Mouse (Mus musculus) left cerebral cortex, adult 2 months (tissue): ENCODE data around the gene Nlrc5. TPM values are rescaled to one million over a fixed set of nuclear protein-coding genes. Genes with fewer than 3 reads are reported as not detected.
A peak's percentile ranks its signal among the peaks of the same experiment; 100 is the strongest.
"Not testable (repeated sequence)": the region's sequence is repeated elsewhere in the genome, so short reads cannot be mapped to it uniquely, and the experiment has no call there.

Source experiments
- DNase-seq, 2 experiments: peaks; one replicate each; pipeline ENCODE4 v3.0.0; 2021 to 2022; ENCODE audit warnings: low spot score in 2 of 2, mixed read lengths in 1 of 2; ENCODE audit errors: extremely low spot score in 1 of 2
- H3K27ac ChIP-seq: fragments of 200-600 bp; 2 replicates; pipeline ENCODE4 v1.8.1; 2022
- H3K4me3 ChIP-seq: fragments of 200-600 bp; 2 replicates; pipeline ENCODE4 v1.8.1; 2022
- CTCF ChIP-seq: fragments of 200-600 bp; IDR thresholded peaks from 2 replicates; pipeline ENCODE4 v1.8.1; 2022; ENCODE audit warnings: antibody characterized with exemption, mild to moderate bottlenecking, moderate library complexity
- intact Hi-C: fragments of 180-260 bp; cut with DNase I; formaldehyde crosslinking; loops from one replicate; pipeline ENCODE4 v1.15.1; 2025
- total RNA-seq, 2 experiments: library from RNA; stranded (reverse); gene quantifications; 2 replicates each; pipeline ENCODE4 v1.2.3; 2021

Gene Nlrc5
- total RNA-seq, 2 experiments from 2014 or later = 0.51 to 0.59 TPM

DNA sequence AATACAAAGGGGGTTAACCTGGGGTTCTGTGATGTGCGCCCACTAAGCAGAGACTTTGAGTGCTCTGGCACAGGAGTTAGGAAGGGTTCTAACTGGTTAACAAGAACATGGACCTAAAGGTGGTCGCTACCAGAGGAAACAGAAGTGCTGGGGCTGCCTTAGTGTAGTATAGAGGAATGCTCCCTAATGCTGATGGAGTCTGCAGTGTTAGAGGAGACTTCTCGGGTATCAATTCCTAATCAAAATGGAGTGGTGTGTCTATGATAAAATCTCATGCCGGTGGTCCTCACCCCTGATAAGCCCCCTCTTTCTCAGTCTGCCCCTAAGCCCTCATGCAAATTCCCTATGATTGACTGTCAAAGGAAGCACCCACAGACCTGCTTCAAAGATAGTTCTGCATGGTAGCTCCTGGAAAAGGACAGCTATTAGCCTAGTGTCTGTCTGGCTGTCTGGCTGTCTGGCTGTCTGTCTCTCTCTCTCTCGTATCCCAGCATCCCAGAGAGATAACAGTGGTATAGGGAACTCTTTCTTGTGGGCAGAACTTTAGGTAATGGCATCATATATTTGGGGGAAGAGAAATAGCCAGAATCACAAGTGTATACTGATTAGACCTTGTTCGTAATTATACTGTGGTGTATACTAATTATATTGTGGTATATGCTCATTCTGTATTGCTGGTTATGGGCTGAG, 38.2 kb upstream of the Nlrc5 start:
- no peak for TF ChIP-seq CTCF
- intact Hi-C loops = loop anchor here (2.0 kb wide), 2 partner anchors 53 to 61 kb away; no protein-coding TSS in a partner anchor
- no peak overlapping the region for H3K27ac ChIP-seq
- no peak overlapping the region for H3K4me3 ChIP-seq
- no peak for DNase-seq

DNA sequence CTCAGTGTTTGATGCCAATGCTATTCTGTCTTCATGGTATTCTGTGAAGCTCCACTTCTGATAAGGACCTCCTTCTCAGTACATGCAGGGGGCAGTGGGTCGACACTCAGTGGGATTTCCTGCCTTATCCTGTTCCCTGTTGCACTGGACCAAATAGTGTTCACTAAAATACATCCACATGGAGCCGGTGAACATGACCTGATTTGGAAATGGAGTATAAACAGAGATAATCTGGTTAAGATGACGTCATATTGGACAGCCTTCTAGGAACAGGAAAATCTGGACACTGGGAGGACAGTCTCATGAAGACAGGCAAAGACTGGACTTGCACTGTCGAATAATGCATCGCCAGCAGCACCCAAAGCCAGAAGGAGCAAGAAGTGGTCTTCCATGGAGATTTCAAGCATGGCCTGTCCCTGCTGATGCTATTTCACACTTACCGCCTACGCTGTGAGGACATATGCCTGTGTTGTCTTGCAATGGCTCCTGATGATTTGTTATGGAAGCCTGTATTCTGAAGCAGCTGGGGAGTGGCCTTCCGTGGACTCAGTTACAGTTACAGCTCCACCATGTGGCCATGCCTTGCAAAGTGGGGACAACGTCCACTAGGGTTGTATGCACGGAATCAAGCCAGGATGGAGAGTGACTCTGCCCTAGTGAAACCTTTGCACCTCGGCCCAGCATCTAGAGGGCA, 37.0 kb upstream of the Nlrc5 start:
- H3K27ac ChIP-seq = no peak overlapping the region
- intact Hi-C loops = loop anchor here (2.0 kb wide), 2 partner anchors 54 to 62 kb away; no protein-coding TSS in a partner anchor
- TF ChIP-seq CTCF = peak; percentile 66
- no peak overlapping the region for H3K4me3 ChIP-seq
- peak in 1 of 2 experiments; percentile 48 for DNase-seq

DNA sequence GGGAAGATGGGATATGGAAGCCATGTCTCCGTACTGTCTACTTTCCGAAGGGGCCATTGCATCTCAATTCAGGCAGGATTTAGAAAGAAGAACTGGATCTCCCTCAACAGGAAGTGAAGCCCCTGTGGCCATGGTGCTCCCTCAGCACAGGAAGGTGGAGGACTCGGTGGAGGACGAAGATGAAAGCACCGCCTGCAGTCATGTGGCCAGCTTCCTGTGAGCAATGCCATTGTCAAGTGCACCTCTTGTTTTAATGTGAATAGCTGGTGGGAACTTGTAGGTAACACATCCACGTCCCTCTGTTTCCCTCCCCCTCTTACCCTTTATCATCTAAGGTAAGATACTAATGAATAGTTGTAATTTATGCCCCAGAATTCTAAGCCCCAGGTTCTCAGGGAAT, 35.6 kb upstream of the Nlrc5 start:
- TF ChIP-seq CTCF = no peak
- intact Hi-C loops = no loop called here
- Histone ChIP-seq H3K4me3 (no peak overlapping the region), H3K27ac (no peak overlapping the region)
- no peak for DNase-seq

DNA sequence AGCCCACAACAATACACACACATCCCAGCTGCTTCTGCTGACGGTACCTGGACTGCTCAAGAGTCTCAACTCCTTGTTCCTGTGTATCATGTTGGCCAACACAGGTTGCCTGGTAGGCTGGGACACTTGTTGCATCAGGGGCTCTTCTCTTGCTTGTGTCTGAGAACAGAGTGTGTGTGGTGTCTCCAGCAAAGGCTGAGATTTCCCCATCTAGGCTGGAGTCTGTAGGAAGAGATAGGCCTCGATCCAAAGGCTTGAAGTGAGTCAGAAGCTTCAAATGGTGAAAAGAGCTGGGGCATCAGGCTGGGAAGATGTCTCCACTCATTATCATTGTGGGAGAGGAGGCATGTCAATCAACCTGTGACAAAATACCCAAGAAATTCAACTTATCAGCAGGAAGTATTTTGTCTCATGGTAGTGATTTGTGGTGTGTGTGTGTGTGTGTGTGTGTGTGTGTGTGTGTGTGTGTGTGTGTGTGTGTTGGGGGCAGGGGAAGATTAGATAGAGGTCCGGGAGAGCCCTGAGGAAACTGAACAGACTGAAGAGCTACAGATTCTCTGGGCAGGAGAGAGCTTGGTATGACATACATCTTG, 34.7 kb upstream of the Nlrc5 start:
- no peak overlapping the region for H3K4me3 ChIP-seq
- intact Hi-C loops = no loop called here
- no peak for DNase-seq
- TF ChIP-seq CTCF = no peak
- H3K27ac ChIP-seq = no peak overlapping the region

DNA sequence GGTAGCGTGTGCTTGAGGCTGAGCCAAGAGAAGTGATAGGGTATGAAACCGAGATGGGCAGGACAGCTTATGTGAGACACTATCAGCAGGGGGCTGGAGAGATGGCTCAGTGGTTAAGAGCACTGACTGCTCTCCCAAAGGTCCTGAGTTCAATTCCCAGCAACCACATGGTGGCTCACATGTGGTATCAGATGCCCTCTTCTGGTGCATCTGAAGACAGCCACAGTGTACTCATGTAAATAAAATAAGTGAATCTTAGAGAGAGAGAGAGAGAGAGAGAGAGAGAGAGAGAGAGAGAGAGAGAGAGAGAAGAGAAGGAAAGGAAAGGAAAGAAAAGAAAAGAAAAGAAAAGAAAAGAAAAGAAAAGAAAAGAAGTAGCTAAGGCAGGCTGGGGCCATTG, 34.2 kb upstream of the Nlrc5 start:
- intact Hi-C loops, H3K4me3 ChIP-seq, DNase-seq, H3K27ac ChIP-seq: not testable (repeated sequence)

GRCm38 (mm10) chr8:94408443-94409080, 25.6 kb upstream of the Nlrc5 start:
- Histone ChIP-seq H3K27ac (no peak overlapping the region), H3K4me3 (no peak overlapping the region)
- TF ChIP-seq CTCF = no peak
- intact Hi-C loops = no loop called here
- no peak for DNase-seq

DNA sequence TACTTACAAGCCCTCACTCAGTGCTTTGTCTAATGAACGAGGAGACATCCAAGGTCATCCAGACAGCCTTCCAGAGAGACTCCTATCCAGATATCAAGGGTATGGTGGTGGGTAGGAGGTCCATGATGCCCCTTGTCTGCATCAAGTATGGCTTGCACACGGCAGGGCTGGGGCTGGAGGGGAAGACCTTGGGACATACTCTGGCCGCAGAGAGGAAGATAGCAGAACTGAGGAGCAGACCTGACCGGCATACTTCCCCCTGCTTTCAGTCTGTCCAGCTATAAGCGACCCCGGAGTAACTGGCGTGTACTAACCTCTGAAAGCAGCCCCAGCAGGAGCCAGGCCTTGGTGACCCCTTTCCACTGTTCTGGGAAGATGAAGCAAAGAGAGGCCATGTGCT, 24.6 kb upstream of the Nlrc5 start:
- DNase-seq = no peak
- Histone ChIP-seq H3K4me3 (no peak overlapping the region), H3K27ac (no peak overlapping the region)
- no peak for TF ChIP-seq CTCF
- intact Hi-C loops = no loop called here

DNA sequence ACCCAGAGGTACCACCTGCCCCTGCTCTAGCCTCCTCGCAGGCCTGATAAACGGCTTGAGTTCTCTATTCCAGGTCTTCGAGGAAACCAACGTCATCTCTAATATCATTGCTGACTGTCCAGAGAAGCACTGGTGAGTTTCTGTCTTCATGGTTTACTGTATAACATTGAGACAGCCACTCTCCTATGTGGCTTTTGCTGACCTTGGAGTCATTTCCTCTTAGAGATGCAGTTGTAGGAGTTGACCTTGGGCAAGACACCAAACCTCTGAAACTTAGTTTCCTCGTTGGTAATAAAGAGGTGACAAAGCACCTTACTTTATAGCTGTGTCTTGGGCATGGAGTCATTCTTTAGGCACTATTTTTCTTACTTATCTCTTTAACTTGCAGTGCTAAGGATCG, 21.6 kb upstream of the Nlrc5 start:
- no peak for TF ChIP-seq CTCF
- Histone ChIP-seq H3K27ac (no peak overlapping the region), H3K4me3 (no peak overlapping the region)
- intact Hi-C loops = no loop called here
- DNase-seq = no peak

- intact Hi-C loops = no loop called here
- Histone ChIP-seq H3K27ac (no peak overlapping the region), H3K4me3 (no peak overlapping the region)
- no peak for DNase-seq
- TF ChIP-seq CTCF = no peak
Observed at GRCm38 (mm10) chr8:94413509-94413908, 20.6 kb upstream of the Nlrc5 start.

DNA sequence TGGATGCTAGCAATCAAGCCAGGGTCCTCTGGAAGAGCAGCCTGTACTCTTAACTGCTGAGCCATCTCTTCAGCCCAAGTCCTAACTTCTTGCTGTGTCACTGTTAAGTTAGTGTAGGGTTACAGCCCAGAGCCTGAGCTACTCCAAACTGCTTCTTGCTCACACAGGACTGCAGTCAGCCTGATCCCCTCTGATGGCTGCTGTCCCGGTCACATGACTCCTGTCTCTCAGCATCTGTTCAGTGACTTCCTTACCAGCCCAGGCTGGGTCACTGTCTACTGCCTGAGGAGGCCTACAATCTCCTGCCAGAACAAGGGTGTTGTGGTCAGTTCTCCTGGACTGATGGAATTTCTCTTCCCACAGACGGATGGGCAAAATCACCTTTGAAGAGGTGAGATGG, 18.9 kb upstream of the Nlrc5 start:
- H3K4me3 ChIP-seq = no peak overlapping the region
- no peak overlapping the region for H3K27ac ChIP-seq
- no peak for TF ChIP-seq CTCF
- intact Hi-C loops = no loop called here
- DNase-seq = no peak

- intact Hi-C loops = no loop called here
- TF ChIP-seq CTCF = no peak
- Histone ChIP-seq H3K27ac (no peak overlapping the region), H3K4me3 (no peak overlapping the region)
- no peak for DNase-seq
Observed at GRCm38 (mm10) chr8:94418017-94418416, 16.1 kb upstream of the Nlrc5 start.

- Histone ChIP-seq H3K4me3 (no peak overlapping the region), H3K27ac (no peak overlapping the region)
- intact Hi-C loops = no loop called here
- TF ChIP-seq CTCF = no peak
- DNase-seq = no peak
Observed at GRCm38 (mm10) chr8:94422270-94422669, 11.9 kb upstream of the Nlrc5 start.
